Mouse (Mus musculus): ENCODE results near the gene Adcy1. TPM values are rescaled to one million over a fixed set of nuclear protein-coding genes. Genes with fewer than 3 reads are reported as not detected.

The Adcy1 gene
- polyA plus RNA-seq, 1 experiment from 2014 or later, result 0.07 TPM

DNA sequence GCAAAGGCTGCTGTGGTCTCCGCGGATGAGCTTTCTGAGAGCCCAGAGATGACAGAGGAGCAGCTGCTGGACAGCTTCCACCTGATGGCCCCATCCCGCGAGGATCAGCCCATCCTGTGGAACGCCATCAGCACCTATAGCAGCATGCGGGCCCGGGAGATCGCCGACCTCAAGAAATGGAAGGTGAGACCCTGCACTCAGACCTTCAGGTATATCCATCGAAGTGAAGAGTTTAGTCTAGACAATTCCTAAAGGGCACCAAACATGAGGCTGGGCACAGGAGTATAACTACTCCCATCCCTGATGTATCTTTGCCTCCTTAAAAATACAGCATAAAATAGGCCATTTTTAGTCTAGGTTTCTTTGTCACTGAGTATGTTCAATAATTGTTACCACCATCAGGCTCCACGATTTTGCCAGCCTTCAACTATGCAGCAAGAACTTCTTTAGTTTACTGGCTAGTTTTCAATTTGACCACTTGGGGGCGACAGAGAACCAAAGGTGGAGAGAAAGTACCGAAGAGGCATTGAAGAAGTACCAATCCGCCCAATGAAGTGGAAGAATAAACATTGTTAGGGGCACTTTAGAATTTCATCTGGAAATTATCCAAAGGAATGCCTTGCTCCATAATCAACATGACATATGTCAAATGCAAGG, 136.6 kb downstream of the Adcy1 start:
- 36% methylated on average over 14 of the region's 14 CpGs for WGBS (ENCODE audit: insufficient replicate concordance)
- Histone ChIP-seq H3K9me3 (replicated peaks) (no peaks in the 10 kb centered on the region), H3K27me3 (no peaks in the 10 kb centered on the region), H3K4me3 (replicated peaks) (peak overlapping the region; percentile 44; the same call in 1 of the 2 replicates), H3K36me3 (replicated peaks) (no peaks in the 10 kb centered on the region), H3K27ac (replicated peaks) (no peak overlapping the region), H3K4me2 (peak overlapping the region; percentile 34), H3K9ac (no peak overlapping the region), H3K4me1 (replicated peaks) (no peaks in the 10 kb centered on the region)
- no peak for ATAC-seq (ENCODE audit: insufficient read depth)

- Histone ChIP-seq H3K27me3 (no peaks in the 10 kb centered on the region), H3K4me1 (replicated peaks) (no peaks in the 10 kb centered on the region), H3K36me3 (replicated peaks) (no peaks in the 10 kb centered on the region), H3K4me3 (replicated peaks) (no peak overlapping the region), H3K9ac (no peak overlapping the region), H3K27ac (replicated peaks) (no peak overlapping the region), H3K9me3 (replicated peaks) (no peaks in the 10 kb centered on the region), H3K4me2 (no peak overlapping the region)
- no peak for ATAC-seq (ENCODE audit: insufficient read depth)
- WGBS (ENCODE audit: insufficient replicate concordance), result 63% methylated on average over 9 of the region's 9 CpGs
These were observed 137.1 kb downstream of the Adcy1 start for GRCm38 (mm10) chr11:7200393-7200783.

- Histone ChIP-seq H3K9ac (no peak overlapping the region), H3K4me1 (replicated peaks) (no peaks in the 10 kb centered on the region), H3K27ac (replicated peaks) (no peak overlapping the region), H3K27me3 (no peaks in the 10 kb centered on the region), H3K36me3 (replicated peaks) (no peaks in the 10 kb centered on the region), H3K4me3 (replicated peaks) (no peak overlapping the region), H3K4me2 (no peak overlapping the region), H3K9me3 (replicated peaks) (no peaks in the 10 kb centered on the region)
- no peak for ATAC-seq (ENCODE audit: insufficient read depth)
- WGBS (ENCODE audit: insufficient replicate concordance), result 51% methylated on average over 7 of the region's 7 CpGs
These were observed 138.9 kb downstream of the Adcy1 start for GRCm38 (mm10) chr11:7202206-7202605.

GRCm38 (mm10) chr11:7203846-7204245, 140.6 kb downstream of the Adcy1 start:
- Histone ChIP-seq H3K4me3 (replicated peaks) (no peak overlapping the region), H3K9me3 (replicated peaks) (no peaks in the 10 kb centered on the region), H3K36me3 (replicated peaks) (no peaks in the 10 kb centered on the region), H3K27ac (replicated peaks) (no peak overlapping the region), H3K9ac (no peak overlapping the region), H3K4me2 (no peak overlapping the region), H3K4me1 (replicated peaks) (no peaks in the 10 kb centered on the region), H3K27me3 (no peaks in the 10 kb centered on the region)
- WGBS (ENCODE audit: insufficient replicate concordance), result 65% methylated on average over 9 of the region's 9 CpGs
- no peak for ATAC-seq (ENCODE audit: insufficient read depth)

GRCm38 (mm10) chr11:7210343-7210742, 147.1 kb downstream of the Adcy1 start:
- no peak for ATAC-seq (ENCODE audit: insufficient read depth)
- WGBS (ENCODE audit: insufficient replicate concordance), result 16% methylated on average over 6 of the region's 6 CpGs
- Histone ChIP-seq H3K9me3 (replicated peaks) (no peaks in the 10 kb centered on the region), H3K4me1 (replicated peaks) (no peaks in the 10 kb centered on the region), H3K36me3 (replicated peaks) (no peaks in the 10 kb centered on the region), H3K27me3 (peaks cover 46% of the 10 kb centered on the region), H3K4me3 (replicated peaks) (no peak overlapping the region), H3K9ac (no peak overlapping the region), H3K4me2 (no peak overlapping the region), H3K27ac (replicated peaks) (no peak overlapping the region)

DNA sequence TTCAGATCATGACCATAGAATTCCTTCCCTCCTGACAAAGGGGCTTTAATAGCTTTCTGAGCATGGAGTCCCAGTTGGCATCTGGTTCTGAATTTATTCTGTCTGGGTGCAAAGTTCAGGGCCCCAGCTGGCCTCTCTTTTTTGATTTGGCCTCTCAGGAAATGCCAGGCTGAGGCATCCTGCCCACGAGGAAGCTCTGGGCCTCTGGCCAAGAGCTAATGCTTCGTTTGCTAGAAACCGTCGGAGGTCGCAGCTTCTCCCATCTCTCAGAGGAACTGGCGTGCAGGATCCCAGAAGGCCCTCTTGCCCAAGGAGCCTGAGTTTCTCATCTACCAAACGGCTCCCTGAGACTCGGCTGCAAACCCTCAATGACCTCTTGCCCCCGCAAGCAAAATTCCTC, 147.9 kb downstream of the Adcy1 start:
- no peaks in the 10 kb centered on the region for H3K4me1 ChIP-seq (replicated peaks)
- 13% methylated on average over 9 of the region's 9 CpGs for WGBS (ENCODE audit: insufficient replicate concordance)
- H3K27me3 ChIP-seq, result peaks cover 49% of the 10 kb centered on the region
- no peak overlapping the region for H3K27ac ChIP-seq (replicated peaks)
- no peak overlapping the region for H3K4me3 ChIP-seq (replicated peaks)
- no peak for ATAC-seq (ENCODE audit: insufficient read depth)
- no peaks in the 10 kb centered on the region for H3K36me3 ChIP-seq (replicated peaks)
- no peak overlapping the region for H3K4me2 ChIP-seq
- H3K9me3 ChIP-seq (replicated peaks), result no peaks in the 10 kb centered on the region
- H3K9ac ChIP-seq, result no peak overlapping the region

GRCm38 (mm10) chr11:7212126-7212798, 149.0 kb downstream of the Adcy1 start:
- WGBS (ENCODE audit: insufficient replicate concordance), result 15% methylated on average over 17 of the region's 17 CpGs
- peak overlapping the region; percentile 39; the same call in 1 of the 2 replicates for H3K4me3 ChIP-seq (replicated peaks)
- H3K4me2 ChIP-seq, result no peak overlapping the region
- no peak overlapping the region for H3K9ac ChIP-seq
- no peaks in the 10 kb centered on the region for H3K9me3 ChIP-seq (replicated peaks)
- H3K4me1 ChIP-seq (replicated peaks), result no peaks in the 10 kb centered on the region
- no peak for ATAC-seq (ENCODE audit: insufficient read depth)
- H3K27me3 ChIP-seq, result peaks cover 49% of the 10 kb centered on the region
- no peak overlapping the region for H3K27ac ChIP-seq (replicated peaks)
- no peaks in the 10 kb centered on the region for H3K36me3 ChIP-seq (replicated peaks)

- no peaks in the 10 kb centered on the region for H3K36me3 ChIP-seq (replicated peaks)
- H3K9me3 ChIP-seq (replicated peaks), result no peaks in the 10 kb centered on the region
- H3K9ac ChIP-seq, result no peak overlapping the region
- H3K27ac ChIP-seq (replicated peaks), result no peak overlapping the region
- WGBS (ENCODE audit: insufficient replicate concordance), result 3% methylated on average over 19 of the region's 19 CpGs
- H3K4me1 ChIP-seq (replicated peaks), result no peaks in the 10 kb centered on the region
- no peak for ATAC-seq (ENCODE audit: insufficient read depth)
- peaks cover 49% of the 10 kb centered on the region for H3K27me3 ChIP-seq
- H3K4me2 ChIP-seq, result peak overlapping the region; percentile 54
- H3K4me3 ChIP-seq (replicated peaks), result peak overlapping the region; percentile 39
These were observed 149.8 kb downstream of the Adcy1 start for GRCm38 (mm10) chr11:7213161-7213500.

DNA sequence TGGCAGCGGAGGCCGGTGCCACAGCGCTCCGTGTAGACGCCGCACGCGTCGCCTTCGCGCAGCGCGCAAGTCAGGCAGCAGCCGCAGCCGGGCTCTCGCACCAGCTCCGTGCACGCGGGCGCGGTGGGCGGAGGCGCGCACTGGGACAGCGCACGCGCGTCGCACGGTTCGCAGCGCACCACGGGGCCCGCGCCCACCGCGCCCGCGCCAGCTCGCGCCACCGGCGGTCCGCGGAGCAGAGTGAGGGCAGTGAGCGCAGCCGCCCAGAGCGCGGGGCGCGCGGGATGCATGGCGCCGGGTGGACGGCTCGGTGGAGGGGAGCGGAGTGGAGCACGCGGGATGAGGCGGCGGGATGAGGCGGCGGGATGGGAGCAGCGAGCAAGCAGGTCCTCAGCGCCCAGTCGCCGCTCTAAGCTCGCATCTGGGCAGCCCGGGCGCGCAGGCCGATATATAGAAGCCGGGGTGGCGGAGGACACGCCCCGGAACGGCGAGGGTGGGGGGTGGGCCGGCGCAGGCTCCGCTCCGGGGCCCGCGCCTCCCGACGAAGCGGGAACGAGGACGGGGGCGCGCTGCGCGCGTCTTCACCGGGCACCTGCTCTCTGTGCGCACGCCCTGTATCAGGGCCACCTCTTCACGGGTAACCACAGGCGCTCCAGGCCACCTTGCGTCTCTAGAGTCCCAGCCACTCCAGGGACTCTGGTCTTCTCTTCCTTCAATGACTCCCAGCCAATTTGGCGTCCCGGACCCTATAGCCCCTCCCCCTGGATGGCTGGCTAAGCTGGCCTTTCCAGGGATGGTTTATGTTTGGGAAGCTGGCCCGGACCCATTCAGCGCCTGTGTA, 150.4 kb downstream of the Adcy1 start, which contains the start of gene Igfbp3:
TSS of gene Igfbp3 (minus strand) at position 423 of the 841 bp plus-strand sequence.
- 1% methylated on average over 91 of the region's 104 CpGs for WGBS (ENCODE audit: insufficient replicate concordance)
- Histone ChIP-seq H3K9me3 (replicated peaks) (no peaks in the 10 kb centered on the region), H3K27ac (replicated peaks) (no peak within 1 kb of the TSS), H3K36me3 (replicated peaks) (no peaks in the 10 kb centered on the region), H3K27me3 (peaks cover 49% of the 10 kb centered on the region), H3K4me2 (peak within 1 kb of the TSS; percentile 54), H3K9ac (no peak within 1 kb of the TSS), H3K4me1 (replicated peaks) (no peaks in the 10 kb centered on the region), H3K4me3 (replicated peaks) (peak within 1 kb of the TSS; percentile 39)
- no peak for ATAC-seq (ENCODE audit: insufficient read depth)

DNA sequence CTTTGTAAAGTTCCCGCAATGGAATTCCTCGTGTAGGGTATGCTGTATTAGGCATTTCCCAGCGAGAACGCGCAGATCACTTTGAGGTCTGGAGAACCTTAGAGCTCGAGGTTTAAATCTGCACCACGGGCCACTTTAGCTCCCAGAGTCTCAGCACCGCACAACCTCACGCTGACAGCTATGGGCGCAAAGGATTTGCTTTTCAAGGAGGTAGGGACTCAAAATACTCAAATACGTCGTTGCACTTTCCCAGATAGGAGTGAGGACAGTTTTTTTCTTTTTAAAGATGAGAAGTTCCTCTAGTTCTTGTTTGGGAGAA, 151.0 kb downstream of the Adcy1 start:
- no peaks in the 10 kb centered on the region for H3K36me3 ChIP-seq (replicated peaks)
- no peaks in the 10 kb centered on the region for H3K9me3 ChIP-seq (replicated peaks)
- no peaks in the 10 kb centered on the region for H3K4me1 ChIP-seq (replicated peaks)
- 0 out of 2 replicates have a peak overlapping the region, but pooled peaks have one; percentile 39 for H3K4me3 ChIP-seq (replicated peaks)
- H3K9ac ChIP-seq, result no peak overlapping the region
- no peak overlapping the region for H3K27ac ChIP-seq (replicated peaks)
- no peak for ATAC-seq (ENCODE audit: insufficient read depth)
- peaks cover 49% of the 10 kb centered on the region for H3K27me3 ChIP-seq
- WGBS (ENCODE audit: insufficient replicate concordance), result 2% methylated on average over 12 of the region's 12 CpGs
- peak overlapping the region; percentile 54 for H3K4me2 ChIP-seq

GRCm38 (mm10) chr11:7214761-7215160, 151.5 kb downstream of the Adcy1 start:
- Histone ChIP-seq H3K4me3 (replicated peaks) (no peak overlapping the region), H3K27me3 (peaks cover 49% of the 10 kb centered on the region), H3K9me3 (replicated peaks) (no peaks in the 10 kb centered on the region), H3K36me3 (replicated peaks) (no peaks in the 10 kb centered on the region), H3K9ac (no peak overlapping the region), H3K4me2 (no peak overlapping the region), H3K4me1 (replicated peaks) (no peaks in the 10 kb centered on the region), H3K27ac (replicated peaks) (no peak overlapping the region)
- 2% methylated on average over 14 of the region's 14 CpGs for WGBS (ENCODE audit: insufficient replicate concordance)
- ATAC-seq (ENCODE audit: insufficient read depth), result no peak

All from liver, embryonic 15.5 days (tissue).